Mouse (Mus musculus): ENCODE measurements at regions not wholly inside any gene's neighbourhood (a gene's known extent, or its start where the extent isn't known, plus 50 kb on each side); places are given as distances from the start of the nearest gene placed in this dataset.

- Histone ChIP-seq H3K27ac (ENCODE audit: insufficient read depth, low read length) (0 out of 2 replicates have a peak overlapping the region, but pooled peaks have one; percentile 2), H3K4me1 (ENCODE audit: control insufficient read depth, insufficient read depth, low read length) (no peaks in the 10 kb centered on the region), H3K4me3 (ENCODE audit: insufficient read depth, low read length) (no peak overlapping the region)
- TF ChIP-seq POLR2A (IDR thresholded peaks at IDR 0.05; ENCODE audit: low read depth, low read length) (no peak), CTCF (IDR thresholded peaks at IDR 0.05; ENCODE audit: borderline replicate concordance, insufficient read depth, low read length) (no peak)
These were observed 696.3 kb downstream of the Nr2f2 start for GRCm38 (mm10) chr7:69670211-69670610.

- Histone ChIP-seq H3K4me1 (ENCODE audit: control insufficient read depth, insufficient read depth, low read length) (no peaks in the 10 kb centered on the region), H3K27ac (ENCODE audit: insufficient read depth, low read length) (no peak overlapping the region), H3K4me3 (ENCODE audit: insufficient read depth, low read length) (no peak overlapping the region)
- TF ChIP-seq CTCF (IDR thresholded peaks at IDR 0.05; ENCODE audit: borderline replicate concordance, insufficient read depth, low read length) (no peak), POLR2A (IDR thresholded peaks at IDR 0.05; ENCODE audit: low read depth, low read length) (no peak)
These were observed 711.0 kb downstream of the Nr2f2 start for GRCm38 (mm10) chr7:69655583-69655982.

- no peak overlapping the region for H3K27ac ChIP-seq (ENCODE audit: insufficient read depth, low read length)
- TF ChIP-seq CTCF (IDR thresholded peaks at IDR 0.05; ENCODE audit: borderline replicate concordance, insufficient read depth, low read length): no peak
- no peak for TF ChIP-seq POLR2A (IDR thresholded peaks at IDR 0.05; ENCODE audit: low read depth, low read length)
These were observed 721.1 kb downstream of the Nr2f2 start for GRCm38 (mm10) chr7:69645449-69645848.

GRCm38 (mm10) chr7:69641652-69642051 is 724.9 kb downstream of the Nr2f2 start:
- no peak overlapping the region for H3K4me3 ChIP-seq (ENCODE audit: insufficient read depth, low read length)
- no peak overlapping the region for H3K27ac ChIP-seq (ENCODE audit: insufficient read depth, low read length)
- TF ChIP-seq POLR2A (IDR thresholded peaks at IDR 0.05; ENCODE audit: low read depth, low read length) (no peak), CTCF (IDR thresholded peaks at IDR 0.05; ENCODE audit: borderline replicate concordance, insufficient read depth, low read length) (no peak)
- H3K4me1 ChIP-seq (ENCODE audit: control insufficient read depth, insufficient read depth, low read length): no peaks in the 10 kb centered on the region

More at GRCm38 (mm10) chr7:69645449-69645848, 721.1 kb downstream of the Nr2f2 start:
- H3K4me1 ChIP-seq (ENCODE audit: control insufficient read depth, insufficient read depth, low read length): no peaks in the 10 kb centered on the region
- no peak overlapping the region for H3K4me3 ChIP-seq (ENCODE audit: insufficient read depth, low read length)

GRCm38 (mm10) chr7:69599866-69600265 is 766.7 kb downstream of the Nr2f2 start:
- TF ChIP-seq POLR2A (IDR thresholded peaks at IDR 0.05; ENCODE audit: low read depth, low read length) (no peak), CTCF (IDR thresholded peaks at IDR 0.05; ENCODE audit: borderline replicate concordance, insufficient read depth, low read length) (no peak)
- no peak overlapping the region for H3K27ac ChIP-seq (ENCODE audit: insufficient read depth, low read length)
- H3K4me3 ChIP-seq (ENCODE audit: insufficient read depth, low read length): no peak overlapping the region
- H3K4me1 ChIP-seq (ENCODE audit: control insufficient read depth, insufficient read depth, low read length): no peaks in the 10 kb centered on the region

GRCm38 (mm10) chr7:69585716-69586115 is 780.8 kb downstream of the Nr2f2 start:
- TF ChIP-seq CTCF (IDR thresholded peaks at IDR 0.05; ENCODE audit: borderline replicate concordance, insufficient read depth, low read length) (no peak), POLR2A (IDR thresholded peaks at IDR 0.05; ENCODE audit: low read depth, low read length) (no peak)
- H3K4me1 ChIP-seq (ENCODE audit: control insufficient read depth, insufficient read depth, low read length): no peaks in the 10 kb centered on the region
- no peak overlapping the region for H3K4me3 ChIP-seq (ENCODE audit: insufficient read depth, low read length)
- no peak overlapping the region for H3K27ac ChIP-seq (ENCODE audit: insufficient read depth, low read length)

- TF ChIP-seq CTCF (IDR thresholded peaks at IDR 0.05; ENCODE audit: borderline replicate concordance, insufficient read depth, low read length) (no peak), POLR2A (IDR thresholded peaks at IDR 0.05; ENCODE audit: low read depth, low read length) (no peak)
- no peaks in the 10 kb centered on the region for H3K4me1 ChIP-seq (ENCODE audit: control insufficient read depth, insufficient read depth, low read length)
- no peak overlapping the region for H3K4me3 ChIP-seq (ENCODE audit: insufficient read depth, low read length)
- no peak overlapping the region for H3K27ac ChIP-seq (ENCODE audit: insufficient read depth, low read length)
These were observed 781.4 kb downstream of the Nr2f2 start for GRCm38 (mm10) chr7:69585131-69585530.

GRCm38 (mm10) chr7:69584516-69584915 is 782.0 kb downstream of the Nr2f2 start:
- Histone ChIP-seq H3K4me1 (ENCODE audit: control insufficient read depth, insufficient read depth, low read length) (no peaks in the 10 kb centered on the region), H3K4me3 (ENCODE audit: insufficient read depth, low read length) (no peak overlapping the region), H3K27ac (ENCODE audit: insufficient read depth, low read length) (no peak overlapping the region)
- TF ChIP-seq CTCF (IDR thresholded peaks at IDR 0.05; ENCODE audit: borderline replicate concordance, insufficient read depth, low read length): no peak
- TF ChIP-seq POLR2A (IDR thresholded peaks at IDR 0.05; ENCODE audit: low read depth, low read length): no peak

- no peaks in the 10 kb centered on the region for H3K4me1 ChIP-seq (ENCODE audit: control insufficient read depth, insufficient read depth, low read length)
- TF ChIP-seq POLR2A (IDR thresholded peaks at IDR 0.05; ENCODE audit: low read depth, low read length) (no peak), CTCF (IDR thresholded peaks at IDR 0.05; ENCODE audit: borderline replicate concordance, insufficient read depth, low read length) (no peak)
- no peak overlapping the region for H3K27ac ChIP-seq (ENCODE audit: insufficient read depth, low read length)
- no peak overlapping the region for H3K4me3 ChIP-seq (ENCODE audit: insufficient read depth, low read length)
These were observed 782.6 kb downstream of the Nr2f2 start for GRCm38 (mm10) chr7:69583901-69584300.

- TF ChIP-seq POLR2A (IDR thresholded peaks at IDR 0.05; ENCODE audit: low read depth, low read length): no peak
- TF ChIP-seq CTCF (IDR thresholded peaks at IDR 0.05; ENCODE audit: borderline replicate concordance, insufficient read depth, low read length): no peak
- H3K4me1 ChIP-seq (ENCODE audit: control insufficient read depth, insufficient read depth, low read length): no peaks in the 10 kb centered on the region
These were observed 784.9 kb downstream of the Nr2f2 start for GRCm38 (mm10) chr7:69581668-69582067.

More at GRCm38 (mm10) chr7:69581668-69582067, 784.9 kb downstream of the Nr2f2 start:
- Histone ChIP-seq H3K4me3 (ENCODE audit: insufficient read depth, low read length) (no peak overlapping the region), H3K27ac (ENCODE audit: insufficient read depth, low read length) (no peak overlapping the region)

All from embryonic fibroblast, embryonic 13.5 days (primary cell).